Mouse (Mus musculus): Measurements from ENCODE around the gene Nab1.

Gene Nab1

GRCm38 (mm10) chr1:52470811-52471489, 29.5 kb downstream of the Nab1 start:
- no peak for DNase-seq

- DNase-seq = no peak
Observed at GRCm38 (mm10) chr1:52470326-52470725, 30.2 kb downstream of the Nab1 start.

DNA sequence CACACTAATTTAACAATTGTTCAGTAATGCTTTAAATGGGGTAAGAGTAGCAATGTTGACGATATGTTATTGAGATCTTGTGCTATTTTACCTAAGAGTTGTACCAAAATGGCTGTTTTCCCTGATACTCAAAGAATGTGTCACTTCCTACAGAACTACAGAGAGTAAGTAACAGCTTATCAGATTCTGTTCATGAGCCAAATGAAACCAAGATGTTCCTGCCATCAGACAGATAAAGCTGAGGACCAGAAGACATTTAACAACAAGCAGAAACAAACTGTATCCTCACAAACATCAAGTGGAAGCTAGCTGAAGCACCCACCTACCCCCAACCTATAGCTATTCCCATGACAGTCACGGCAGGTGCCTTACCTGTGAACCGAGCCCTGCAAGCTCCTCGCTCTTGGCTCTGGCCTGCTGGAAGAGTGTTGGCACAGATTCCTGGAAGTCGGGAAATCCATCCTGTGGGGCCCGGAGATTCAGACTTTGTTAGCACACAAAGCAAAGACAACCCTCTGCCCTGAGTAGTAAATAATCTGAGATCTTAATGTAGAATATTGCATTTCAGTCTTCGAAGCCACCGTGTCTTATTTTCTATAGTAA, 33.9 kb downstream of the Nab1 start:
- no peak for DNase-seq

DNA sequence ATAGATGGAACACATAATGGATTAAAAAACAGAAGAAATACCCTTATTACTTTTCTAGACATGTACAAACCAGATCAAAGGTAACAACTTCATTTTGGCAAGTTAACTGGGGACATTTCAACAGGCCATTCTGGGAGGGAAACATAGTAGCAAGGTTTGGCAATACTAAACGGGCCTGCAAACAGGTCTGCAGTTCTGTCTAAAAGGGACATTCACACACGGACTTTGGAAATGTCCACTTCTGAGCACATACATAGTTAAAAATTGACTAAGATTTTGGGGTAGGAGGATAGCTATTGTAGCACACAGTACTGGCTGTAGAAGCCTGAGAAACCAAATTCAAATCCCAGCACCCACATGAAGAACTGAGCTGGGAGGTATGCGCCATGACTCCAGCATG, 34.6 kb downstream of the Nab1 start:
- no peak for DNase-seq

DNA sequence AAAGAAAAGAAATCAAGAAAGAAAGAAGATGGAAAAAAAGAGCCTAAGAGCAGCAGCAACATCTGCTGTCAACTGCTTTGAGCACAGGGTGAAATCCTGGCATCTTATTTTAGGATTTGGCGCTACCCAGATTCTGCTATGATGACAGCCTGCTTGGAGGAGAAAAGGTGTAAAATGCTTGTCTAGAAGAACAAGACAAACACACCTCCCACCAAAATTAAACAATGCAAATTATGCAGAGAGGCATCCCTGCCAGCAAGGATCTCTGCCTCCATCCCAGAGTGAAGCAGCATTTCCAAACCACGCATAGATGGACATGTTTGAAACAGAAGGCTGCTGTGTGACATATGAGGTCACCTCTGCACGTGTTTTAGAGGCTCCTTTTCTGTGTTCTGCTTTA, 35.2 kb downstream of the Nab1 start:
- no peak for DNase-seq

- no peak for DNase-seq
Observed at GRCm38 (mm10) chr1:52463305-52463704, 37.2 kb downstream of the Nab1 start.

- no peak for DNase-seq
Observed at GRCm38 (mm10) chr1:52456571-52456970, 43.9 kb downstream of the Nab1 start.

- DNase-seq = no peak
Observed at GRCm38 (mm10) chr1:52454509-52455001, 45.9 kb downstream of the Nab1 start.

DNA sequence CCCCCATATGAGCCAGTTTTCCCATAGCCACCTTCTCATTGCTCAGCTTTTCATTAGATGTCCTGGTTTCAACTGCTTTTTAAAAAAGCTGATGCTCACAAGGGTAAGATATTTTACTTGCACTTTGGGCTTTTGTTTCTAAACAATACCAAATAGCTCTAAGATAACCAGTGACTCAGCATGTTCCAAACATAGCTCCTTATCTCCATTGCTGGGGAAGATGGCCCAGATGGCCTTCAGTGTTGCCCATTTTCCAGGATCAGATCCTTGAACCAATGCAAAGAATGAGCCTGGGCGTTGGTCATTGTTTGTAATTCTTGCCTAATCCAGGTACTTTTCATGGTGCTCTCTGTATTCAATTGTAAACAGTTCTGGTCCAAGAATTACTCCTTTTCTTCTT, 49.1 kb downstream of the Nab1 start:
- no peak for DNase-seq

DNA sequence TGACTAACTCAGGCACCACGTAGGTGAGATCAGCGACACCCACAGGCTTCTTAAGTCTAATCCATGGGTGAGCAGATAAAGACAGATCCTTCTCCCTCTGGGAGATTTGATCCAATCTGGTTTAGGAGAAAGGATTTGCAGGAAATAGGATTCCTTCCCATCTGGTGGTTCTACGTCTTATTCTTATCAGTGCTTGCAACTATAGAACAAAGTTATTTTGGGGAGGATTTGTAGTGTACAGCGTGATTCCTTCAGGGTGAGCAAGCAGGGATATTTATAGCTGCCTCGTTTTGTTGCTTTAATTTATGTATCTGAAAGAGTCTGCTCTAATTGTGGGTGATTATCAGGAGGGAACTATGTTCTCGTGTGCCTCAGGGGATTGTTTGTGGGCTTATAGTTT, 64.6 kb downstream of the Nab1 start:
- DNase-seq = no peak

DNA sequence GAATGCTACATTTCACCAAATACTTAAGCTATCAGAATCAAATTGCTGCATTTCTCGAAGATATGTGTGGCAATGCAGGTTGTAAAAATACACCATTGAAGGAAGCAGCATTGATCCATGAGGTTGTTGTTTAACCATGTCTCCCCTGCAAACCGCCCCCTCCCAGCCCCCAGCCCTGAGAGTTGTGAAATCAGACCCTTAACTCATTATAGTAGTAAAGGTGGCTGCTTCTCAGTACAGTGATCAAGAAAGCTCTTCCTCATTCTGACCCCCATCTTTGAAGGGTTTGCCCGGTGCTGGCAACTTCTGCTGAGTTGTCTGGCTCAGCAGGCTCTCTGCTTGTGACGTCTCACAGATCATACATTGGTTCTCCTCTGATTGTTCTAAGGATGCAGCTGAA, 66.4 kb downstream of the Nab1 start:
- DNase-seq = no peak

- DNase-seq = no peak
Observed at GRCm38 (mm10) chr1:52431806-52432205, 68.7 kb downstream of the Nab1 start.

DNA sequence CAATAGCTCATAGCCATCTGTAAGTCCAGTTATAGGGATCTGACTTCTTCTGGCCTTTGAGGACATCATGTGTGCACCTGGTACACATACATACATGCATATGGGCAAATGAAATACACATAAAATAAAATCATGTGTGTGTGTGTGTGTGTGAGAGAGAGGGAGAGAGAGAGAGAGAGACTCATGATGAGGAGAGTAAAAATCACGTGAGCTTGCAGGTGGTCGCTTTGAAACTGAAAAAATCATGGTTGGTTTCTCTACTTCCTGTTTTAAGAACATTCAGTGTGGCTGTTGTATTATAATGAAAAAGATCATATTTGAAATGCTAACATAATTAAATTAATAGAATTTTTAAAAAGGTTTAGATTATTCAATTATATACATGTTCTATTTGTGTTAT, 69.9 kb downstream of the Nab1 start:
- DNase-seq = no peak

DNA sequence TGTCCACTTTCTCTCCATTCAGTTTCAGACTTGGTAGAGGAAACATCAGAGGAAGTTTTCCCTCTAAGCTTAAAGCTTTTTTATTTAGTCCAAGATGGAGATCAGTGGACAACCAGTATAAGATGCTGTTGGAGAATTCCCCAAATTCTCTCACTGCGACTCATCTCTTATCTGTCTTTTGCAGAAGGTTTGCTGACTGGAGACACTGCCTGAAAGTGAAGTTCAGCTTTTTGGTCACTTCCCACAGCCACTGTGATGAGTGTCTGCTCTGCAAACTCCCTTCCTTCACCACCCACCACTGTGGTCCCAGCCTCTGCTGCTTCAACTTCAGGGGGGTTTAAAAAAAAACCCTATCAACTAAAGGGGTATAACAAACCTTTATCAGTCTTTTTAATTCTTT, 70.4 kb downstream of the Nab1 start:
- DNase-seq = no peak

- DNase-seq = no peak
Observed at GRCm38 (mm10) chr1:52427841-52428464, 72.5 kb downstream of the Nab1 start.

- DNase-seq = no peak
Observed at GRCm38 (mm10) chr1:52423846-52424245, 76.6 kb downstream of the Nab1 start.

DNA sequence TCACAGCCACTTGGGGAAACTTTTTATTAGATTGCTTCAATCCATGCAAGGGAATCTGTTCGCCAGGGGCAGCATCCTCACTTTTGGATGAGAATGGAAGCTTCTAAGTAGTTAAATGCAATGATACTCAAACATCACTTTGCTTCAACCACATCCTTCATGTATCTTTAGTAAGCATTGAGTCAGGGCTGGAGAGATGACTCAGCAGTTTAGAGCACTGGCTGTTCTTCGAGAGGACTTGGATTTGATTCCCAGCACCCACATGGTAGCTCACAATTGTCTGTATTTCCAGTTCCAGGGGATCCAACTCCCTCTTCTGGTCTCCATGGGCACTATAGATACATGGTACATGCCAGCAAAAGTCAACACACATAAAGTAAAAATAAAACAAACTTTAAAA, 77.4 kb downstream of the Nab1 start:
- DNase-seq = no peak

DNA sequence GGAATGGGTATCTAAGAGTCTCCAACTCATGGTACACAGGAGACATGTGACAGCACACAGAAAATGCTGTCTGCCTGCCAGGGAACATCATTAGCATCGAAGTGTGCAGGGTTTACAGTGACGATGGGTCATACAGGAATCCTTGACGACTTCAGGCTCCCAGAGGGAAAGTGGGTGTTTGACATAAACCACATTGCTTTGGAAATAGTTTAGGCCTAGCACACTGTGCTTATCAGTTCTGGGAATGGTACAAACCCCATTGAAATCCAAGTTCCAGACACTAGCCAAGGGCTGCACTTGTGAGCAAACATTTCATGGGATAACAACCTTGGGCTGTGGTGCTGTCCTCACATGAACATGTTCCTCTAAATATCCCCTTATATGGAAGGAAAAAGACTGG, 78.3 kb downstream of the Nab1 start:
- DNase-seq = no peak

- no peak for DNase-seq
Observed at GRCm38 (mm10) chr1:52421623-52422022, 78.9 kb downstream of the Nab1 start.

- DNase-seq = no peak
Observed at GRCm38 (mm10) chr1:52419088-52419819, 81.2 kb downstream of the Nab1 start.
